Mouse (Mus musculus): Measurements from ENCODE around the gene Ppp2r2c. TPM values are rescaled to one million over a fixed set of nuclear protein-coding genes. Genes with fewer than 3 reads are reported as not detected.

Ppp2r2c gene
- polyA plus RNA-seq, 1 experiment, result 354 TPM

DNA sequence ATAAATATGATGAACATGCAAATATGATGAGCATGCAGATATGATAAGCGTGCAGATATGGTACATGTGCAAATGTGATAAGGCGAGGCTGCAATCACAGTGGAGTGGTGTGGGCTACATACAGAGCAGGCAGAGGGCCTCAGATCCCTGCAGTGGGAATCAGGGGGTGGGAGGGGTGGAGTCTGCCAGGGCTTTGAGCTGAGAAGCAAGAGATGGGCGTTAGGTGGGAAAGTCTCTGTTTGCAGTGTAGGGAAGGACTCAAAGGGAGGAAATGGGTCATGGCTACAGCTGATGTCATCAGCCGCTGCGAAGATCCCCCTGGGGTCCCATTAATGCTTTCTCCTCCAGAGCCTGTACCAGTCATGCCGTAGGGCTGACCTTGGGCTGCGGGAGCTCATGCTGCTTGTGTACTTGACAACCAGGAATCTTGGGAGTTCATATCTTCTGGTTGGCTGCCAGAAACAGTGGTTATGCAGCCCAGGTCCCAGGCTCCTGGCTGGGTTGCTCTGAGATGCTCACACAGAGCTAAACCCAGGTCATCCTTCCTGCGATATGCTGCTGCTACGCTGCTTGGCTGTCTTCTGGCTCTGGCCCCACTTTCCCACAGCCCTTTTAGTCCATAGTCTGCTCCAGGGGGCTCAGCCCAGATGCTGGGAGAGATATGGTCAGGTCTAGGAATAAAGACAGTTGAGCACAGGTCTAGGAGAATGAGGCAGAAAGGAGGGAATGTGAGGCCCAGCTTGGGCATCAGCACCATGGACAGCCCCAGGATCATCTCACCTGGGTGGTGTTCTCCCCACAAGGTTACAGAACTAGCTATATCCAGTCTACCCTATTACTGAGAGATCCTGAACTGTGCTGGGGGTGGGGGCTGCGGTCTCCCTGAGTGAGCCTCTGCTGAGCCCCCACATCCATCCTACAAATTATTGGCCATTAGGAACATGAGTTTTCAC is 27.6 kb downstream of the Ppp2r2c start:
- no peak for DNase-seq (ENCODE audit: extremely low spot score in 1 of 2, low spot score in 1 of 2)

DNA sequence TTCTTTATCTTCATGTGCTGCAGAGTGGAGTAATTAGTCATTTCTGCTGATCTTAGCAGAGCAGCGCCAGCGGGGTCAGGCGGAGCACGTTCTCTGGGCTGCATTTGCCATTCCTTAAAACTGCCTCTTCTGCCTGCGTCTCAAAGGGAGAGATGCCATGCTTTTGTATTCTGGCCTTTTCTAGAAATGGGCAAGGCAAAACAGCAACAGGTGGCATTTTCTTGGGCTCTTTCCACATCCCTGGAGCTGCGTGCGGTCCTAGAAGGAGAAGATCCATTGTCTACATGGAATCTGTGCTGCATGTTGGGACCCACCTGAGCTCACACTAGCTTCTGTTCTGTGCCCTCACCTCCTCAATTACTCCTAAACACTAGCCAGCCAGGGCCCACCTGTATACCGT is 29.7 kb downstream of the Ppp2r2c start:
- no peak for DNase-seq (ENCODE audit: extremely low spot score in 1 of 2, low spot score in 1 of 2)

DNA sequence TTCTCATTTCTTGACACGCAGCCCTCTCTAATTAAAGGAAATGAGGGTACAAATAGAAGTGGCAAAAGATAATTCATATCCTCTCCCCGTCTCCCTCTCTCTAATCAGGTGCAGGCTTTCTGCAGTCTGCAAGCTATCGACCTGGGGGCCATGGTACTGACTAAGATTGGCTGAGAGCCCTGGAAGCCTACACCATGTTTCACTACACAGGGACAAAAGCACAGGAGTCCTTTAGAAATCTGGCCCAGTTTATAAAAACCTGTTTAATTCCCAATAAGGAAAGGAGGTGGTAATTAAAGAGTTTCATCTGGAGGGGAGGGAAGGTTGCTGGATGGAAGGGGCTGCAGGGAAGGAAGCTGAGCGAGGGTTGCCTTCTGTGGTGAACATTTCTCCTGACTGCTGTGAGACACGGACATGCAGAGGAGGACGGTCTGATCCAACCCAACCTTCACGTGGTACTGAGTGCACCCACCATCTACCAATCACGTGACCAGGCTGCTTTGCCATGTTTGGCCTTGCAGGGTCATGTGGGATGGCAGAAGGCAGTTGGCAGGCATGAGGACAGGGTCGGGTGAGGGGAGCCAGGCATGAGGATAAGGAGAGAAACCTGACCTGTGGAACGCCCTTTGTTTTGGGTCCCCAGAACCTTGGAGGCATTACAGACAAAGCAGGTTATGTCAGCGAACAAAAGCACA is 30.2 kb downstream of the Ppp2r2c start:
- DNase-seq (ENCODE audit: extremely low spot score in 1 of 2, low spot score in 1 of 2), result no peak

DNA sequence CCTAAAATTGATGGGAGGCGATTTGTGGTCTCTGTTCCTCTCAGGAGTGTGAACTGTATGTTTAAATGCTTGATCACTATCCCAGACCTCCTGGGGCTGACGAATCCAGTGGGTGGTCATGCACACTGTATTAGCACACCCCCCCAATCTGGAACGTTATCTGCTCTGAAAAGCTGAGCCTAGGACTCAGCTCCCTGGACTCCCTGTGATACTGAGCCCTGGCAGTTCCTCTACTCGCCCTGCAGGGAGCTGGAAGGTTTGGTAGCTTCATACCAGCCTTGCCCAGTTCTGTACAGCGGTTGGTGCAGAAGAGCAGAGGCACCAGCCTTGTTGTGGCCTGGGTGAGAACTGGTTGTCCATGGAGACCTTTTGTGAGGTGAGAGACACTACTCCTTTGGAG is 31.1 kb downstream of the Ppp2r2c start:
- no peak for DNase-seq (ENCODE audit: extremely low spot score in 1 of 2, low spot score in 1 of 2)

DNA sequence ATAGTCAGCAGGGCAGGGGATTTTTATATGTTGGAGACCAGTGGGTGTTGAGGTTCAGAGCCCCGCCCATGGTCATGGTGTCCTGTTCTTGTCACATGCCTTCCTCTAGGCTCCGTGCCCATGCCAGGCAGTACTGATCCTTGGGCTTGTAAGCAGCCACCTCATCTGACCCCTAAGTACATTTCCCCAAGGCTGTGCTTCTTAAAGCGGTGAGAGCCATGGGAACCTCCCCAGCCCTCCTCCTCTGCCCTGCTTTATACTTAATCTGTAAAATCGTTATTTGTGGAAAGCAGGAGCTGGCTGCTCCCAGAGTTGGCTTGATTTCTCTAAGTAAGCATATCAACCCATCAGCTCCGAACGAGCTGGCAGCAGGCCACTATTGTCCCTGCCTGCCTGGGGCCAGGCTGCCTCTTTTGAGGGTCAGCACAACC is 31.9 kb downstream of the Ppp2r2c start:
- no peak for DNase-seq (ENCODE audit: extremely low spot score in 1 of 2, low spot score in 1 of 2)

DNA sequence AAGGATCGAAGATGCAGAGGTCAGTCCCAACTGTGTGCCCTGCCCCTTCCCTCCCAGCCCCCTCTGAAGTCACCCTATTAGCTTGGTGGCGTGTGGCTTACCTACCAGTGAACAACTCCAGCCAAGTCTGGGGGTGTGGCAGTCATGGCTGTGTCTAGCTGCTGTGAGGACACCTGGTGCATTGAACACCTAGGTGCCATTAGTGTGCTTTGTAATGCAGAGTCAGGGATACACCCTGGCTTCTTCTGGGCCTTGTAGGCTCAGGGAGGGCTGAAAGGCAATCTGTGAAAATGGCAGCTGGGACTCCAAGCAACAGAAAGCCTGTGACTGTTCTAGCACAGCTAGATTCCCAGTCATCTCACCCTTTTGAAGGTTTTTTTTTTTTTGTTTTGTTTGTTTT is 34.5 kb downstream of the Ppp2r2c start:
- no peak for DNase-seq (ENCODE audit: extremely low spot score in 1 of 2, low spot score in 1 of 2)

DNA sequence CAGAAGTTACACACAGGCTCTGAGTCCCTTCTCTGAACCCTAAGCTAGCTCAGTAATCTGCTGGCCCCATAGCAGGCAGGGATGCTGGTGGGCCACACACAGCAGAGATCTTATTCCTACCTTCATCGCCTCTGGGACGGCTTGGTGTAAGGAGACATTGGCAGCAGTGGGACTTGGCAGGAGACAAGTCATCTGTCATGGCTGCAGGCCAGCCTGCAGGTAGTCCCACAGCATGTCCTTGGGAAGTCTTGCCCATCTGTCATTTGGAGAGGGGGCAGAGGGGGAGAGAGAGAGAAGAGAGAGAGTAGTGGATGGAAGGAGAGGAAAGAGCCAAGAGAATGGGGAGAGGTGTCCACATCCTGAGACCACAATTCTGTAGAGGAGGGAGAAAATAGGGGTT is 35.8 kb downstream of the Ppp2r2c start:
- DNase-seq (ENCODE audit: extremely low spot score in 1 of 2, low spot score in 1 of 2), result no peak

DNA sequence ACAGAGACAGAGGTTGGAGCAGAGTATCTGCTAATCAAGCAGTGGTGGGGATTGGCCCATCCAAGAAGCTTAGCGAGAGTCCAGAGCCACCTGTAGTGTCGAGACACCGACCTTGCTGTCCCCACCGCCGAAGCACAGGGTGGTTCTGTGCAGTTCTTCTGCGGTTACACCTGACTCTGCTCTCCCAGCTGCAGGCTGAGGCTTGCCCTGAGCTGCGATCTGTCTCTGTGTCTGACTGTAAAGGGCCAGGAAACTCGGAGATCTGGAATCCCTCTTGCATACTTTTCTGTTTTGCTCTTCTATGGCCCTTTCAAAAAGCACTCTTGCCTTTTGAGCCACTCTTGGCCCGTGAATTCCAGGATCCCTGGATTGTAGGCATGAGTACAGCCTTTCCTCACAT is 36.4 kb downstream of the Ppp2r2c start:
- DNase-seq (ENCODE audit: extremely low spot score in 1 of 2, low spot score in 1 of 2), result no peak

DNA sequence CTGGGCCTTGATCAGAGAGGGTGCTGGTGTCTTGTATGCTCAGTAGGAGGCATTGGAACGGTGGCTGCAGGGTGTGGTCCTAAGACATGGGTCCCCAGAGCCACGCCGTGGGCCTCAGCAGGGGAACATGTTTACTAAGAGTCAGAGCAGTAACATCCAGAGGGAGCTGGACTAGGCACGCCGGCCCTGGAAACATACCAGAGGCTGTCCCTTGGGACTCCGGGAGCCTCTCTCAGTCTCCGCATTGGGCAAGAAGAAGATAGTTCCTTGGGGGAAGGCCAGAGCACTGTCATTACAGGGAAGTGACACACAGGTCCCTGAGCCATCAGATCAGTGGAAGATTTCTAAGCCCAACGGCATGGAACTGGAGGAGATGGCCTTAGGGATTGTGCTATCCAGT is 36.9 kb downstream of the Ppp2r2c start:
- DNase-seq (ENCODE audit: extremely low spot score in 1 of 2, low spot score in 1 of 2), result no peak

DNA sequence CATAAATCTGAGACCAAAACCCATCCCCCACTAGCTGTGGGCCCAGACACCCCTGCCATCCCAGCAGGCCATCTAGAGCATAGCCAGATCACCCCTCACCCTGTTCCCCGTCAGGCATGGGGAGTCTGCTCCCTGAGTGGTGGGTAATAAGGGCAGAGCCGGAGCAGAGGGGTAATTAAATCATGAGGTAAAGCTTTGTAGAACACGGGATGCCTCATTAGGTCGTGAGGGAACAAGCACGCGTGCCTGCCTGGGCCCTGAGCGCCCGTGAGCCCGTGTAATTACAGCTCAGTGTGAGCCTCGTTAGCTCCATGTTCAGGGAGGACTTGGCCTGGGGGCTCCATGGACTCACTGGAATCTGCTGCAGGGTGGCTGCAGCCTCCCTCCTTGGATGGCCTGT is 39.4 kb downstream of the Ppp2r2c start:
- no peak for DNase-seq (ENCODE audit: extremely low spot score in 1 of 2, low spot score in 1 of 2)

DNA sequence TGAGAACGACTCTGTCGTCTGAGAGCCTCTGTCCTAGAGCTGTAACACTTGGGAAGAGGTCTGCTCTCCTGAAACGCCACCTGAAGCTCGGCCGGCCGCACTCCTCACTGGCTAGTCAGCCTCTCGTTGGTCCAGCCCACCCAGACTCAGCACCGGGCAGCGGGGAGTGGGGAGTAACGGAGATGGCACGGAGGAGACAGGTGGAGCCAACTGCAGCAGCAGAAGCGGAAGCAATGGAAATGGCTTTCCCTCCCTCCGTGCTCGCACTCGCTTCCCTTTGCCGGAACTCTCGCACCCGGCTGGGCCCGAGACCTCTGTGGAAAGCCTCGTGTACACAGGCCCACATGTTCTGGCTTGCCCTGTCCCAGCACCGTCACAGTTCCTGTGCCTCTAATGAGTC is 41.2 kb downstream of the Ppp2r2c start:
- no peak for DNase-seq (ENCODE audit: extremely low spot score in 1 of 2, low spot score in 1 of 2)

DNA sequence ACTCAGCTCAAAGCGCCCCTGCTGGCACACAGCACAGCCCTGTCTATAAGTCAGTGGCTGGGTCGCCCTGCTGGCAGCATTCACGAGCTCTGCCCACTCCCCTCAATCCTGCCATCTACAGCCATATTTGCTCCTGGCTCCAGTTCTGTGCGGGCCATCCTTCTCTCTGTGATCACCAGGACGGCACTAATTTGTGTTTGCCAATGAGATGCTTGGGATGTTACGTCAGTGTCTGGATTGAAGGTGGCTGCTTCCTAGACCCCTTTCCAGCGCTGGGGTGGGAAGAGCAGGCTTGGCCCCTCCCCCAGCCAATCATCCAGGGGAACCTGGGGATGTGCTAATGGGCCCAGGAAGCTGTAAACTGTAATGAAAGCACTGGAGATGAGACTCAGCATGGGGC is 42.7 kb downstream of the Ppp2r2c start:
- DNase-seq (ENCODE audit: extremely low spot score in 1 of 2, low spot score in 1 of 2), result no peak

DNA sequence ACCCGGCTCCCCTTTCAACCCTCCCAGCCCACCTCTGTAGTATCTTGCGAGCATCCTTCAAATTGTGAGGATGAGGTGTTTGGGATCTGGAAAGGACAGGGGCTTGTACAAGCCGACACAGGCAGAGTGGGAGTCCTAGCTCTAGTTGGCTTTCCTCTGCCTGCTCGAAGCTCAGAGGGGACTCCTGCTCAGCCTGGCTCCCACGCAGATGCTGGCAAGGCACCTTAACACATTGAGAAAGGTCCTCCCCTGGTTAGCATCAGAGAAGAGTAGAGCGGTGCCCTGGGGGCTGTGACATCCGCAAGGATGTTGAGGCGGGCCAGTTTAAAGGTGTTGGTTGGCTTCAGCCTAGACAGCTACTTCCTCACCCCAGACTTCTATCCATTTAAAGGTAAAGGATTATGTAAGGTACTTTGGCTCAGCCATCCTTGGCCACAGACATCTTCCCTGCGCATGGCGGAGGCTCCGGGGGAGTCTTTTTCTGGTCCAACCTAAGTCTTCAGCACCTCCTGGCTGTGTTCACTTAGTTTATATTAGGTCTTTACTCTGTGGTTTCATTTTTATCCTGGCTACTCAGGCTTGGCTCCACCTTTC is 43.5 kb downstream of the Ppp2r2c start:
- no peak for DNase-seq (ENCODE audit: extremely low spot score in 1 of 2, low spot score in 1 of 2)

DNA sequence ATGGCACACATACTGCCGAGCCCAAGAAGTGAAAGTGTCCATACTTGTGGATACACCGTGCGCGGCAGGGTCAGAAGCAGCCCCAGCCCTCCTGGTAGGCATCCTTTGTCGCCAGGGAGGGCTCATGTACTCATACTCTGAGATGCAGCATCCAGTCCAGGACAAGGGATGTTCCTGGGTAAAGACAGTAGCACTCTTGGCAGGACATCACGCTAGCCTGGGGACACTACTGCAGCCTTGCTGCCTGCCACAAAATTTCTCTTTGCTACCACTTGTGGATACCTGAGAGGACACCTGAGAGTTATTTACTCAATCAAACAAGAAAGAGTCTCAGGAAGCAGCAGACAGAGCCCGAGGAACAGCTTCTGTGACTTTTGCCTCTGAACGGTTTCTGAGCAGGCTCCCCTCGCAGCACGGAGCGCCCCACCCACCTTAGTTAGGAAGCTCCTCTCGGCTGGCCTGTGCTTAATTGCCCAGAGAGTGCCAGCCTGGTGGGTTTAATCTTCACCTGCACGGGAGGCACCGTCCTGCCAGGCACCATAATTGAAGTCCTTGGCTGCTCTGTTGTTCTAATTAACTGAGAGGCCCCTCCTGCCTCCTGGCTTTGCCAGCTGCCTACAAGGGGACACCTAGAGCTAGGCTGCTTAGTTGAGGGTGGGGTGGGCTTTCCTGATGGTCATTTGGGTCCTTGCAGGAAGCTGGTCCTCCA is 44.4 kb downstream of the Ppp2r2c start:
- no peak for DNase-seq (ENCODE audit: extremely low spot score in 1 of 2, low spot score in 1 of 2)

DNA sequence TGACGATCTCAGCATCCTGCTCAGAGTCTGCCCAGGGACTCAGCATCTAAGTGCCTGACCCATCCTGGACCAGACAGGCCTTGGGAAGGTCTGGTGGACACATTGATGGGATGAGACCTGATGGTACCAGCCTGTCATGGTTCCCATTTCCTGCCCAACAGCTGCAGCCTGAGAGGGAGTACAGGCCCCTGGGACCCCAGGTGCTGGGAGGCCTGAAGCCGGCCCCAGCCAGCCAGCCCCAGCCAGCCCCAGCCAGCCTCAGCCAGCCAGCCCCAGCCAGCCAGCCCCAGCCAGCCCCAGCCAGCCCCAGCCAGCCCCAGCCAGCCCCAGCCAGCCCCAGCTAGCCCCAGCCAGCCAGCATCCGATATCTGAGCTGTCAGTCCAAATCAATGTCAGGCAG is 46.9 kb downstream of the Ppp2r2c start:
- no peak for DNase-seq (ENCODE audit: extremely low spot score in 1 of 2, low spot score in 1 of 2)

DNA sequence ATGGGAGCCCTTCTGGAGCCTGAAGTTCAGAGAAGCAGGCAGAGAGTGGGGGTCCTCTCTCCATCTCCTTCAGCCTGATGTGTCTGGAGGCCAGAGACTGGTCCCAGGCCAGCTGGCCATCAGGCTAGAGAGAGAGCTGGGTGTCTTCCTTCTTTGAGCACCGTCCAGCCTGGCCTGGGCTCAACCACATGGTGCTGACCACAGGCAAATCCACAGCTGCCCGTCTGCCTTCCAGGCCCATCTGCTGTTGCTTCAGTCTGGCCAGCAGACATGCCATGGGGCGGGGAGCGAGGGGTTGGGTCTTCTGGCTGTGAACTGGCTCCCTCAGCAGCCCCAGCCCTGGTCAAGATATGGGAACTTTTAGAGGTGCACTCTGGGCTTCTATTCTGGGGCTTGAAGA is 48.3 kb downstream of the Ppp2r2c start:
- no peak for DNase-seq (ENCODE audit: extremely low spot score in 1 of 2, low spot score in 1 of 2)

DNA sequence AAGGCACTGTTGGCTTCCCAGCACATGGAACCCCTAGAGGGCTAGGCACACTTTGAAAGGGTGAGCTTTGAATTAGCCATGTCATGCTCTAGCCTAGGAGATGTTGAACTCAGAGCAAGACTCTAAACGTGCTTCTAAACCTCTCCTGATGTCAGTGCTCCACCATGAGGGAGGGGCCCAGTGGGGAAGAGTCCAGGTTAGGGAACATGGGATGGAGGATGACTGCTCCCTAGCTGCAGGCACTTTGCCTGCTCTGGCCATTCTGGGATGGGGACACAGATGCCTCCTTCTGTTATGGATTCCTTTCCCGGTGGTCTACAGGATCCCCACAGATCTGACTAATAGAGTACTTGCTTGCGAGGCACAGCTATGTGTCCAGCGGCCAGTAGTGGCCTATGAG is 48.9 kb downstream of the Ppp2r2c start:
- DNase-seq (ENCODE audit: extremely low spot score in 1 of 2, low spot score in 1 of 2), result no peak

DNA sequence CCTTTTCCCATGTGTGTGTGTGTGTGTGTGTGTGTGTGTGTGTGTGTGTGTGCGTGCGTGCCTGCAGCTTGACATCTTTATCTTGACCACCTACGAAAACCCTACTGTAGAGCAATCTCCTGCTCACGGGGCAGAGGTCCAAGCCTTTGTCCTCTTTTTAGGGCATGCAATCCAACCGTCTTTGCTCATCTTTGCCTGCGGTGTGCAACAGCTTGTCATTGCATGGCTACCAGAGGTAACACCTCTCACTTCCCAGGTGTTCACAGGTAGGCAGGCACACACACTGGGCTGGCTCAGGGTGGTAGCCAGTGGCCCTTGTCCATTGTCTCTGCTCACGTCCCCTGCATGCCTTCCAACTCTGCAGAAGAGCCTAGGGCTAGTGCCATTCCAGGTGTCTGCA is 49.7 kb downstream of the Ppp2r2c start:
- DNase-seq (ENCODE audit: extremely low spot score in 1 of 2, low spot score in 1 of 2), result no peak

DNA sequence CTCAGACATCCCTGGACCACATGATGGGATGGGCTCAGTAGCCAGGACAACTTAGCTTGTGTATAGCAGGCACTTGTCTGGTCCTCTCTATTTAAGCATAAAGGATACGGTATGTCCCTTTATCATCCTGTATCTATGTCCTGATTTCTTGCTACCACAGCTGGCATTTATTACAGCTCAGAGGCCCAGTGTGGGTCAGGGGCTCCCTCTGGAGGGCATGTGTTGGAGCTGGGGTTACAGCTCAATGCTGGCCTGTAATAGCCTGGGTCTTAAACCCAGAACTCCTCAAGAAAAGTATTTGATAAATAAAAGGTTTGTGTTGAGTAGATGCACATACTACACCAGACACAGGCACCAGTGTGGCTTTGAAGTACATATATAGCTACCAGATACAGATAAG is 51.8 kb downstream of the Ppp2r2c start:
- no peak for DNase-seq (ENCODE audit: extremely low spot score in 1 of 2, low spot score in 1 of 2)

DNA sequence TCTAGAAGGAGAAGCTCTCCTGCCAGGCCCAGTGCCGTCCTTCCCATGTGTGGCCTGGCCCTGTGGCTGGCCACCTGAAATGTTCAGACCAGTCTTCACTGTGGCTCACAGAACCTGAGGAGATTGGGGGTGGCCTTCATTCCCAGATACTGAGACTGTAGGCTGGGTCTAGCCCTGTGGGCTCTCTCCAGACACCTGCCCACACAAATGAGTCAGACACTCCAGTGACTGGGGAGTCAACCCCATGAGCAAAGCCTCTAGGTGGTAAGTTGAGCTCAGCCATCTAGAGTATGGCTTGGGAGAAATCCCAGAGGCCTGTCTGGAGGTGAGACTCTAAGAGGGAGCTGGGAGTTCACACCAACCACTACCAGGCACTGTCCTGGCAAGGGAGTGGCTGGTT is 53.6 kb downstream of the Ppp2r2c start:
- peak in 1 of 2 experiments; percentile 70 for DNase-seq (ENCODE audit: extremely low spot score in 1 of 2, low spot score in 1 of 2)

DNA sequence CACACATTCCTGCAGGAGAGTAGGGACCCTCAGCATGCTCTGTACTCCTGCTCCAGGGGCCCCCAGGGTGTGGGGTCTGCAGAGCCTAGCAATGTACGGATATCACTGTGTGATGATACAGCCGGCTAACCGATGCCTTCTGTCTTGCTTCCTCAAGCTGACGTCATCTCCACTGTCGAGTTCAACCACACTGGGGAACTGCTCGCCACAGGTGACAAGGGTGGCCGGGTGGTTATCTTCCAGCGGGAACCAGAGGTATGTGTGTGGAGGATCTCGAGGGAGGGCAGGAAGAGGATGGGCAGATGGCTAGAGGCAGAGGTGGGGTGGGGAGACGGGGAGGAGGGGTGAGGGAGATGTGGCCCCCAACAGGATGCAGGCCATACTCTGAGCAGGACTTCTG is 54.5 kb downstream of the Ppp2r2c start:
- no peak for DNase-seq (ENCODE audit: extremely low spot score in 1 of 2, low spot score in 1 of 2)
